Comparison of ENCODE assay signal across 8 mouse cellular contexts in the genomic region with DNA sequence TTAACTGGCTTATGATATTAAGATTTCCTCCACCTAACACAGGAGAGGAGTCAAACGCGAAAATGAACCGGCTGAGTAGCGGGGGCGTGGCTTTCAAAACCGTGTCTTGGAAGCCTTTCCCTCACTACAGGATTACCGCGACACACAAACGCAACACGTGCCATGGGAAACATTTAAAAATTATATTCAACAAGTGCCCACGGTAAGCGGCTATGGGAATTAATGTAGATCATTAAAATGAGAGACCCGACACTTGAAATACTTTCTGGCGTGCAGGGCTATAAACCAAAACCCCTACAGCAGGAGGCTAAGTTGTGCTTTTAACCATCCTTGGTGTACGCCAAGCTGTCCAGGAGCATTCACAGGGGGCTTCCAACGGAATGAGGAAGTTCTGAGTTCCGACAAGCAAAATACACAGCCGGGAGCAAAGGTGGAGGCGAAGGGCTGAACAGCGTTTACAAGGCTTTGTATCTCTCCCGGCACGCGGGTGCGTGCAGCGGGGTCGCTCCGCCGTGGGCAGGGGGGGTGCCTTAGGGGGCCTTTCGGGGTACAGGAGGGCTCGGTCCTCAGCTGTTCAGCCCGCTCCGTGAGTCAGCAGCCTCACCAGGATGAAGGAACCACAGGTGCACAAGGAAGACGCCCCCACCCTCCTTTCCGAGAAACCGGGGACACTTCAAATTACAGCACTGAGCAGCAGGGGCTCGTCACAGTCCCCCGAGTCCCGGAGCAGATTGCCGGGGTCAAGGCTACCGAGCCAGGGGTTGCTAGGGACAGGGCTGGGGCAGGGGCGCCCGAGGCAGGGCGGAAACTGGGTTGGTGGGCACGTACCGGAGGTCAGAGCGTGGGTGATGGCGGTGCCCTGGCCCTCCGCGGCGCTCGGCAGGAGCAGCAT. TPM values are rescaled to one million over a fixed set of nuclear protein-coding genes. Genes with fewer than 3 reads are reported as not detected.
A peak's percentile ranks its signal among the peaks of the same experiment; 100 is the strongest.
DNase-seq lines count a peak whose midpoint lies in the region; ATAC-seq lines count a peak whose summit lies in the region.

No protein-coding gene starts in this region.

- DNase-seq in urinary bladder, postnatal 36 days (ENCODE audit: low spot score in 2 of 2): peak; percentile 4 to 6
- DNase-seq in urinary bladder, postnatal 4 days (ENCODE audit: low spot score in 2 of 2): no peak
- peak; percentile 45 for DNase-seq in c-Kit-positive CD71-positive TER-119-negative erythroid progenitor cells, embryonic 14.5 days (ENCODE audit: low read depth)
- peak; percentile 55 for DNase-seq in testis, postnatal 10 days (ENCODE audit: low spot score)
- no peak for DNase-seq in right cerebral cortex, postnatal 4 days

- peak overlapping the region; percentile 77 for H3K9ac ChIP-seq in kidney, embryonic 16.5 days (replicated peaks; ENCODE audit: low read length)

- no peaks in the 10 kb centered on the region for H3K9me3 ChIP-seq in kidney, embryonic 16.5 days (ENCODE audit: low read length)

- peak overlapping the region; percentile 63 for H3K27ac ChIP-seq in kidney, embryonic 16.5 days (ENCODE audit: low read length)

- peak; percentile 43 for ATAC-seq in granulocyte monocyte progenitor cell, adult 5-6 weeks (replicated peaks; ENCODE audit: poor library complexity, severe bottlenecking)
- ATAC-seq in kidney, embryonic 16.5 days (ENCODE audit: low FRiP score, low TSS enrichment): peak; percentile 58
- peak; percentile 8 for ATAC-seq in megakaryocyte, adult 5-6 weeks (ENCODE audit: poor library complexity, severe bottlenecking)

- peaks cover 21% of the 10 kb centered on the region for H3K4me1 ChIP-seq in kidney, embryonic 16.5 days (ENCODE audit: insufficient read depth, low read length)

- H3K27me3 ChIP-seq in kidney, embryonic 16.5 days (ENCODE audit: insufficient read depth, low read length): no peaks in the 10 kb centered on the region

- WGBS in kidney, embryonic 16.5 days: under 1% methylated on average over 51 of the region's 51 CpGs

- peak overlapping the region; percentile 93 for H3K4me2 ChIP-seq in kidney, embryonic 16.5 days (replicated peaks; ENCODE audit: low read depth, low read length)

- peaks cover 35% of the 10 kb centered on the region for H3K36me3 ChIP-seq in kidney, embryonic 16.5 days (ENCODE audit: insufficient read depth, low read length)

- peak overlapping the region; percentile 75 for H3K4me3 ChIP-seq in kidney, embryonic 16.5 days (ENCODE audit: low read length)

RNA-seq across cellular contexts. Expression of a gene that starts 0.6 kb away (rescaled TPM):
- 92.1 and 94.1 TPM in 2 replicates for total RNA-seq in granulocyte monocyte progenitor cell, adult 5-6 weeks (2014; fragmentation: Nextera tagmentation)
- 190 and 213 TPM in 2 replicates for total RNA-seq in granulocyte monocyte progenitor cell, adult 5-6 weeks (2017)
- polyA plus RNA-seq in kidney, embryonic 16.5 days (2015; fragmentation: Nextera tagmentation; extraction: Ambion mirVana): 58.2 and 67.2 TPM in 2 replicates
- 51.2 and 64.5 TPM in 2 replicates for total RNA-seq in megakaryocyte, adult 5-6 weeks (2015)
- 80.0 and 85.3 TPM in 2 replicates for total RNA-seq in megakaryocyte, adult 5-6 weeks (2017)

RNA-seq across cellular contexts. Expression of a gene that starts 0.7 kb away (rescaled TPM):
- 77.9 and 98.3 TPM in 2 replicates for total RNA-seq in granulocyte monocyte progenitor cell, adult 5-6 weeks (2014; fragmentation: Nextera tagmentation)
- 94.9 and 108 TPM in 2 replicates for total RNA-seq in granulocyte monocyte progenitor cell, adult 5-6 weeks (2017)
- 180 and 195 TPM in 2 replicates for polyA plus RNA-seq in kidney, embryonic 16.5 days (2015; fragmentation: Nextera tagmentation; extraction: Ambion mirVana)
- total RNA-seq in megakaryocyte, adult 5-6 weeks (2015): 87.2 and 99.0 TPM in 2 replicates
- total RNA-seq in megakaryocyte, adult 5-6 weeks (2017): 71.2 and 76.6 TPM in 2 replicates

RNA-seq across cellular contexts. Expression of a gene that starts 47.5 kb away (rescaled TPM):
- 45.9 and 67.3 TPM in 2 replicates for total RNA-seq in granulocyte monocyte progenitor cell, adult 5-6 weeks (2014; fragmentation: Nextera tagmentation)
- total RNA-seq in granulocyte monocyte progenitor cell, adult 5-6 weeks (2017): 97.9 and 124 TPM in 2 replicates
- polyA plus RNA-seq in kidney, embryonic 16.5 days (2015; fragmentation: Nextera tagmentation; extraction: Ambion mirVana): 91.9 and 104 TPM in 2 replicates
- total RNA-seq in megakaryocyte, adult 5-6 weeks (2015): 57.5 and 62.6 TPM in 2 replicates
- total RNA-seq in megakaryocyte, adult 5-6 weeks (2017): 64.2 and 65.4 TPM in 2 replicates

Comparison
In these comparisons a context has a peak if more than half of its experiments do, and no peak if none do; other contexts are left out.
1. DNase-seq: peak in urinary bladder, postnatal 36 days (2 of 2), c-Kit-positive CD71-positive TER-119-negative erythroid progenitor cells, embryonic 14.5 days (single experiment) and testis, postnatal 10 days (single experiment); none in urinary bladder, postnatal 4 days (0 of 2) and right cerebral cortex, postnatal 4 days (single experiment).
2. ATAC-seq: peak in every context shown above with its lines; median percentile 58 in kidney, embryonic 16.5 days; 43 in granulocyte monocyte progenitor cell, adult 5-6 weeks; 8 in megakaryocyte, adult 5-6 weeks.